Mouse (Mus musculus): ENCODE measurements around the gene Krtap9-1.
"Not testable (repeated sequence)": the region's sequence is repeated elsewhere in the genome, so short reads cannot be mapped to it uniquely, and the experiment has no call there.

The Krtap9-1 gene

DNA sequence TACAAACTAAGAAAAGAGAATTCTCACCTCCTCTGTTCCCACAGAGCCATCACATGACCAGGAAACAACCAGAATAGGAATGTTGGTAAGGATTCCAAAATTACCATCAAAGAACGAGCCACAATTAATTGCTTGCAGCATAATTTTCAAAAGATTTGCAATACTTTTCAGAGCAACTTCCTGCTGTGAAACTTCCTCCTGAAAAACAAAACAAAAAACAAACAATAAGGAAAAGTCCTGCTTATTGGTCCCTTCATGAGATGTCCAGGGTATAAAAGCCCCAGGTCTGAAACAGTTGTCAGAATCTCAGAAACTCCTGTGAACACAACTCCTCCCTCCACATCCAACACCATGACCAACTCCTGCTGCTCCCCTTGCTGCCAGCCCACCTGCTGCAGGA, at the start of gene Krtap9-1:
Gene Krtap9-1 (plus strand): TSS at position 301 of the 400 bp plus-strand sequence.
- not testable (repeated sequence) for DNase-seq (ENCODE audit: low spot score in 2 of 2)

DNA sequence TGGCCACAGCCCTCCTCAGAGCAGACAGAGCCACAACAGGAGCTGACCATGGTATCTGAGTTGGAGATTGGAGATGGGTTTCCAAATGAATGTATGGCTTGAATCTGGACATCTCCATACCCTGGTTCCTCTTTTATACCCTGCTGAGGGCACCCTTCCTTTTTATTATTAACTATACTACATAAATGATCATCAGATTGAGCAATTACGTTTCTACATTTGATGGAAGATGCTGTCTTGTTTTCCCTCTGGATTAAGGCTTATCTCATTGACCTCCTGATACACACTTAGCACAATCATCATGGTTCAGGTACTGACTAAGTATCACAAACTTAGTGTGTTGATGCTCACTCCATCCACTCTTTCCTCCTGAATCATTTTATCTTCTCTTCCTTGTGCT, 35.2 kb upstream of the Krtap9-1 start, which contains the start of gene 2300003K06Rik:
Gene 2300003K06Rik (minus strand): TSS at position 101 of the 400 bp plus-strand sequence.
- DNase-seq (ENCODE audit: low spot score in 2 of 2), result no peak

DNA sequence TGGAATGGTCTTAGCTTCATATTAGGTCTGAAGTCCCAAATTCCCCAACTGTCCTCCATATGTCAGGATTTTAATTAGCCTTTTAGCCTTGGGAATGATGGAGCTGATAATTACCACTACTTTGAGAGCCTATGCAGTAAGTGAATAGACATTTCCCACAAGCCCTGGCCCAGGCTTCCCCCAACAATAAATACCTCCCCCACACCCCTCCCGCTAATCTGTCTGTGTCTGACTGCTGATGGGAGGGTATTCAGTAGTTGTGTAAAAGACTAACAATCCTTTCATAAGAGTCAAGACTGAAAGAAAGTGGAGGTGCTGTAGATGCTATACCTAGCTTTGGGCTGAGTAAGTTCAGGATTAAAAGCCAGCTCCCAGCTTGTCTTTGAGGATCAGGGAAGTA, 31.0 kb upstream of the Krtap9-1 start:
- no peak for DNase-seq (ENCODE audit: low spot score in 2 of 2)

DNA sequence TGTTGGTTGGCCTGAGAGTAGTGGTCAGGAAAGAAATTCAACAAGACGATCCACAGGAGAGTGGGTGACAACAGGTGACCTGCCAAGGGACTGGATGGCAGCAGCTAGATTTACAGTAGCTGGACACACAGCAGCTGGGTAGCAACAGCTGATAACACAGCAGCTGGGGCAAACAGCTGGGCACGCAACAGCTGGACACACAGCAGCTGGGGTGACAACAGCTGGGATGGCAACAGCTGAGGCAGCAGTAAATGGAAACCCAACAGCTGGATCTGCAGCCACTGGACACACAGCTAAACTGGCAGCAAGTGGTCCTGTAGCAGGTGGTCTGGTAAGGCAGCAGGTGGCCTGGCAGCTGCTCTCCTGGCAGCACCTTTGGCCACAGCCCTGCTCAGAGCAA, 26.4 kb upstream of the Krtap9-1 start:
- no peak for DNase-seq (ENCODE audit: low spot score in 2 of 2)

DNA sequence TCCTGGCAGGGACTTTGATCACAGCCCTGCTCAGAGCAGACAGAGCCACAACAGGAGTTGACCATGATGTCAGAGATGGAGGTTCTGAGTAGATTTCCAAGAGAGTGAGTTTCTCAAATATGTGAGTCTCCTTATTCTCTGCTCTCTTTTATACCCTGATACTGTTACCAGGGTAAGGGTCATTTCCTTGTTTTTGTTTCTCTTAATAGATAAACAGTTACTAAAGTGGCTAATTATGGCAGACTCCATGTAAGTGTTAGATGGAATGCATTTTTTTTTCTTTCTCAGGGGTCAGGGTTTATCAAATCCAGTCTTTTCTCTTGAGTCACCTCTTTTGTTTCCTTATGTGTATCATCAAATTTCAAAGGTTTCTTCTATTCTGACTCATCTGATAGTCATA, 21.7 kb upstream of the Krtap9-1 start, which contains the start of gene Krtap4-16:
Gene Krtap4-16 (minus strand): TSS at position 101 of the 400 bp plus-strand sequence.
- no peak for DNase-seq (ENCODE audit: low spot score in 2 of 2)

DNA sequence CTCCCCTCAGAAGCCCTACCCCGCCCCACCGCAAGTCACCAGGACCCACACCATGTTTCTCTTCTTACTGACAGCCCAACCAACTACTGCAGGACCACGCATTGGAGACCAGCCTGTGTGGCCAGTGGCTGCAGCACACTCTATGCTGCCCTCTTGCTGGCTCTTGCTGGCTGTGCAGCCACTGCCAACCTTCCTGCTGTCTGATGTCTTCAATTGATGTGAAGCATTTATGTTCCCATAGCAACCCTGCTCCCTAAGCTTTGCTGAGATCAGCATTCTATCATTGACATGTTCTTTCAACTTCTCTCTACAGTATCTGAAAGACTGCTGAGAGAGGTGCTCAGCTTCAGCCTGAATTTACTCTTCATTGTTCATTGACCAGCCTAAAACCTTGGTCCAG, 19.1 kb upstream of the Krtap9-1 start:
- no peak for DNase-seq (ENCODE audit: low spot score in 2 of 2)

DNA sequence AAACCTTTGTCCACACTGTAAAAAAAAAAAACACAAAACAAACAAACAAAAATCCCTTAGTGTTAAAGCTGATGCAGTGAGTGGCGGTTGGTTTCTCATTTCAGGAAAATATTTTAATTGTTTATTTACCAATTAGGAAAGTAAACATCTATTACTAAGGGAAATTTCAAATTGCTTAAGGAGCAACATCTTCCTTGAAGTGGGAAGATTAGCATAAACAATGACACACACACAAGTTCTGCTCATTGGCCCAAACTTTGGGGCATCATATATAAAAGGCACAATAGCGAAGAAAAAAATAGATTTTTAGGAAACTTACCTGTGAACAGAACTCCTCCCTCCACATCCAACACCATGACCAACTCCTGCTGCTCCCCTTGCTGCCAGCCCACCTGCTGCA, 15.6 kb upstream of the Krtap9-1 start, which contains the start of gene Gm11568:
Gene Gm11568 (plus strand): TSS at position 301 of the 400 bp plus-strand sequence.
- no peak for DNase-seq (ENCODE audit: low spot score in 2 of 2)

DNA sequence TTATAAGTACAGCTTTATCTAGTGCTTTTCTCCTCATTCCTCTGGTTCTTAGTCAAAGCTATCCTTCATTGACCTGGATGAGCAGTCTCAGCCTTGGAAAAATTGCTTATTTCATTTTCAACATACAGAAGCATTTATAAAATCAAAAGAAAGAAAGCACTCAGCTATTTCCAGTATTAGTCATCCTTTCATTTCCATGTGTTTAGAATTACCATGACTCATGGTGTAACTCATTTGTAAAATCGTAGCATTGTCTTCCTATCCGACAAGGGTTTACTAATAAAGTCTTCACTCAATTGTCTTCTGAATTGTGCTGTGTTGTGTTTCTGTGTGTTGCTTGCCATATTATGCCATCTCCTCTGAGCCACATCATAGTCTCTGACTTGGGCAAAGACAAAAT, 14.4 kb upstream of the Krtap9-1 start:
- no peak for DNase-seq (ENCODE audit: low spot score in 2 of 2)

DNA sequence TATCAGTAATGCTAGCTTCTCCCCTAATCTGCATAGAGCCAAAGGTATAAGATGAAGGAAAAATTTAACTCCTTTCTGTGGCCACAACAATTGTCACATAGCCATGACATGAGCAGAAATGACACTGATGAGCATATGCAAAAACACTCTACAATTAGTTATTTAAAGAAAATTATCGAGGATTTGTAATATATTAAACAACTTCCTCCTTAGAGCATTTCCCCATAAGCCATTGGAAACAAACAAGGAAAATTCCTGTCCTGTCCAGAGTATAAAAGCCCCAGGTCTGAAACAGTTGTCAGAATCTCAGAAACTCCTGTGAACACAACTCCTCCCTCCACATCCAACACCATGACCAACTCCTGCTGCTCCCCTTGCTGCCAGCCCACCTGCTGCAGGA, 9.0 kb upstream of the Krtap9-1 start, which contains the start of gene Gm11559:
Gene Gm11559 (plus strand): TSS at position 301 of the 400 bp plus-strand sequence.
- DNase-seq (ENCODE audit: low spot score in 2 of 2), result not testable (repeated sequence)

DNA sequence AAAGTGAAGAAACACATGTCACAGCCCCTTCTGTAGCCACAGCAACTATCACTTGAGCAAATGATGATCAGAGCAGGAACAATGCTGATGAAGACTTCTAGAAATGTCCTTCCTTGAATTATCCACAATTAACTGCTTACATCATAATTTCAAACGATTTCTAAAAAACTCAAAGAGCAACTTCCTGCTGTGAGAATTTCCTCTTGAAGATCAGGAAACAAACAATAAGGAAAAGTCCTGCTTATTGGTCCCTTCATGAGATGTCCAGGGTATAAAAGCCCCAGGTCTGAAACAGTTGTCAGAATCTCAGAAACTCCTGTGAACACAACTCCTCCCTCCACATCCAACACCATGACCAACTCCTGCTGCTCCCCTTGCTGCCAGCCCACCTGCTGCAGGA, 5.7 kb downstream of the Krtap9-1 start, which contains the start of gene Gm11567:
Gene Gm11567 (plus strand): TSS at position 301 of the 400 bp plus-strand sequence.
- not testable (repeated sequence) for DNase-seq (ENCODE audit: low spot score in 2 of 2)

DNA sequence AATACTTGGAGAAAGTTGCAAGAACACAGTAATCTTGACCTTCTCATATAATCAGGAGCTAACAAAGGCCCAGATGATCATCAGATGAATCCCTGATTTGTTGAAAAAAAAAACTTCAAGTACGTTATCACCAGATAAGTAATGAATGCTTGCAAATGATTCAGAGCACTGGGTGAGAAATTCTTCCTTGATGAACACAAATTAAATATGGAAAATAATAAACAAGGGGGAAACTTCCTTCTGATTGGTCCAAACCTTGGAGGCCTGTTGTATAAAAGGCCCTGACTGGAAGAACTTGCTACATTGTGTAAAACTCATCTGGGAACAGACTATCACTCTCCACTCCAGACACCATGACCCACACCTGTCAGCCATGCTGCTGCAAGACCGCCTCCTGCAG, 34.4 kb downstream of the Krtap9-1 start, which contains the start of gene Krtap31-1:
Gene Krtap31-1 (plus strand): TSS at position 301 of the 400 bp plus-strand sequence.
- no peak for DNase-seq (ENCODE audit: low spot score in 2 of 2)

DNA sequence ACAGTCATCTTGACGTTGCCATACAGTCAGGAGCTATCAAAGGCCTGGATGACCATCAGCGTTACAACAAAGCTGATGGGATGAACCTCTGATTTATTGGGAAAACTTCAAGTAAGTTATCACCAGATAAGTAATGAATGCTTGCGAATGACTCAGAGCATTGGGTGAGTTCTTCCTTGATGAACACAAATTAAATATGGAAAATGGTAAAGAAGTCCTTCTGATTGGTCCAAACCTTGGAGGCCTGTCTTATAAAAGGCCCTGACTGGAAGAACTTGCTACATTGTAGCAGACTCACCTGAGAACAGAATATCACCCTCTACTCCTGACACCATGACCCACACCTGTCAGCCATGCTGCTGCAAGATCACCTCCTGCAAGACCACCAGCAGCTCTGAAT, 41.3 kb downstream of the Krtap9-1 start, which contains the start of gene Gm11565:
Gene Gm11565 (plus strand): TSS at position 301 of the 400 bp plus-strand sequence.
- no peak for DNase-seq (ENCODE audit: low spot score in 2 of 2)
